Mouse (Mus musculus) c-Kit-negative CD71-positive TER-119-positive erythroid progenitor cells, embryonic 14.5 days (primary cell): ENCODE measurements around the gene Map3k3.
"Not testable (repeated sequence)": the region's sequence is repeated elsewhere in the genome, so short reads cannot be mapped to it uniquely, and the experiment has no call there.

Experiments used
- DNase-seq: peaks from one replicate; pipeline ENCODE4 v3.0.0-alpha.2; 2013; ENCODE audit warnings: low read depth, low spot score

Map3k3 gene

DNA sequence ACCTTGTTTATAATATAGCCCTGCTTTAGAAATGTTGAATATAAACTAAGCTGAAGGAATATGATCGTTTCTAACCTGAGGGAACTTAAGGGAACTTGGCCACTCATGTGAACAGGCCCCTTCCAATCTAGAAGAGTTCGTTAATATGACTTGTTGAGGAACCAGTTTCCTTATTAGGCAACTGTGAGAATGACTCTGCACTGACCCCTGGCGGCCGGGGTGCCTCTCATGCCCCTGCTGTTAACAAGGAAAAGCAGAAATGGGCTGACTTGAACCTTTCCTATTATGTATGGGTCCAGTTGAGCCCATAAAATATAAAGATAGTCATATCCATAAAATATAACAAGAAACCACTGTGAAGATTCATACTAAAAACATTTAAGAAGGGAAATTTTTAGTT is 8.1 kb upstream of the Map3k3 start:
- DNase-seq: peak; percentile 48

DNA sequence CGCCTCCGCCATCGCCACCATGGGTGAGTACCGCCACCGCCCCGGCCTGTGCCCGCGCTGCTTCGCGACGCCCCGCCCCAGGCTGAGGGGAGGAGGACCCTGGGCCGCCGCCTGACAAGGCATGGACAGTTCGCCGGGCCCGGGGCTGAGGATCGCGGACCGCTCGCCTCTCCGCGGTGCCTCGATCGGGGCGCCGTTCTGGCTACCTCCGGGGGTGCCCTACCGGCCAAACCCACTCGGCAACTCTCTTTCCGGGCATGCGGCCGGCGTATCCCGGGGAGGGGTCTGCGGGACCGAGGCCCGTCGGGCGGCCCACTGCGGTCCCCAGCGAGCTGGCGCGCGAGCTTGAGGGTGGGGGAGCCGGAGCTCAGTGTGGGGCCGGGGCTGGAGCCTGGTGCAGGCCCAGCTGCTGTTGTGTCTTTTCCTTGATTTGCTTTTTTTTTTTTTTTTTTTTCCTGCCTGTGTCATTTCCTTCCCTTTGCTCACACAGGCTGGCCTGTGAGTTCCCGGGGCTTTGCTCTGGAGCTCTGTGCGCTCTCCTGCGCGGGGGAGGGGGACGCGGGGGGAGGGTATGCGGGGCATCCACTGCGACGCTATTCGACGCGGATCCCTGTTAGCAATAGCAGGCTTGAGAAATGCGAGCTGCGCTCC is 623 bp downstream of the Map3k3 start:
- no peak for DNase-seq

DNA sequence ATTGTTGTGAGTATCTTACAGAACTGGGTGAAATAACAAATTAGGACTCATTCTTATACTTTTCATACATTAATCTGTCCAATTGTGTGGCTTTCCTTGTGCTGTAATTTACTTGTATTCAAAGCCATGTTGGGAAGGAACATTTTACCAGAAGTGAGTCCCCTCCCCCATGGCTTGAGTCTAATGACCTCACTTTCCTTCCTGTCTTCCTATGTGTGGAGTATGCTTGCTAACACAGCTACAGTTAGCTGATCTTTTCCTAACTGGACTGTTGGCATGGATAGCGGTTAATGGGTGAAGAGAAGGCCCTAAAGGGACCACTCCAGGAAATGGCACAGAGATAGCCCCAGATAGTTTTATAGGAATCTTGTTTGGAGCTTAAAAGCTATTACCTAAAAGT is 13.8 kb downstream of the Map3k3 start:
- DNase-seq: no peak

DNA sequence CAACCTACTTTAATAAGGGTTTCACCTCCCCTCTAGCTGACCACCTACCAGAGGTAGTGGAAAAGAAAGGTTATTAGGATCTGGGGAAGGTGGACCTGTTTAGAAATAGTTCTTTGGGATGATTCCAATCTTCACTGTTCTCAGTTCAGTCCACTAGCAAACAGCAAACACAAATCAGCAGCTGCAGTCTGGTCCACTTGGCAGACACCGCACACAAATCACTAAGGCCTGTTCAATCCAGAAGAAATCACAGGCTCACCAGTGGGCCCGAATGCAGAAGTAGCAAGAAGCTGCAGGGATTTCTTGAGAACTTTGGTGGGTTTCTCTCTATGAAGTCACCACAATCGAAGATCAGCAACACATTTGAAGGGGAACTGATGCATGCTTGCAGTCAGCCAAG is 18.5 kb downstream of the Map3k3 start:
- DNase-seq: no peak

DNA sequence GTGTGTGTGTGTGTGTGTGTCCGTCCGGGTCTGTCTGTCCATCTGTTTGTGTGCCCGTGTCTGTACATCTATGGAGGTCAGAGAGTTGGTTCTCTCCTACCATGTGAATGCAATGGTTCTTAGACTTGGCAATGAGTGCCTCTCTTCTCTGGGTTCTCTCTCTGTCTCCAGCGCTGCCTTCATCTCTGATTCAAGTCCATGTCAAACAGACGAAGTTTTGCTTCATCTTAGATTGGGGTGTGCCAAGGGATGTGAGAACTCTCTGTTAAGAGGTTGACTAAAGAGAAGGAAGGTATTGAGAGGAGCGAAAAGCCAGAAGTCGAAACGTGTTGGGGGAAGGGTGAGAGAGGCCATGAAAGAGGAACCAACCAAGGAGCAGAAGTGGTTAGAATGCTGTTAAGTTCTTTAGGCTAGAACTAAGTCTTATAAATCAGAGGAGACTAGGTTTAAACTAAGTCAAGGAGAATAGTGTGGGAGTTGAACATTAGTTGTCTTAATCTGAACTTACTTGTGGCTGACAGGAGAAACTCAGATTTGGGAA is 21.7 kb downstream of the Map3k3 start:
- DNase-seq: no peak

DNA sequence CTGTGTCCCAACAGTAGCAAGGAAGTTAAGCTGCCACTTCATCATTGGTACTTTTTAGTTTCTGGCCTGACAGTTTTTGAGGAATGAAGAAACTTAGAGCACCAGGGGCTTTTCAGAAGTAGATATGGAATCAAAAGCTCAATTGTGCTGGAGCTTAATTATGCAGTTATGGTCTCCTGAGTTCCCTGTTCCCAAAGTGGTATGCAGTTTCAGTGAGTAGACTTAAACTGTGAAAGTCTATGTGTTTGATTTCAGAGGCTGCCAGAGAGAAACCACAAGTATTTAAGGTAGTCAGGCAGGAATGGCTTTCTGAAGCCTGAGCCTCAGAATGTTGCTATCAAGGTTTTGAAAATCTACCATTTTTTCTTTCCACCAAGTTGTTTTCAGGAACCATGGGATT is 27.3 kb downstream of the Map3k3 start:
- no peak for DNase-seq

DNA sequence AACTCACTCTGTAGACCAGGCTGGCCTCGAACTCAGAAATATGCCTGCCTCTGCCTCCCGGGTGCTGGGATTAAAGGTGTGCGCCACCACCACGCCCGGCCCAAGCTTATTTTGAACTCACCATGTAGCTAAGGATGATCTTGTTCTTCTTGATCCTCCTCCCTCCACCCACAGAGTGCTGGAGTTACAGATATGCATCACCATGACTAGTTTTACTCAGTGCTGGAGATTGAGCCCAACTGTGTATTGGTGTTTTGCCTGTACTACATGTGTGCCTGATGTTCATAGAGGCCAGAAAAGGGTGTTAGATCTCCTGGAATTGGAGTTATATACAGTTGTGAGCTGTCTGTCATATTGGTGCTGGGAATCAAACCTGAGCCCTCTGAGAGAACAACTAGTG is 37.8 kb downstream of the Map3k3 start:
- no peak for DNase-seq

DNA sequence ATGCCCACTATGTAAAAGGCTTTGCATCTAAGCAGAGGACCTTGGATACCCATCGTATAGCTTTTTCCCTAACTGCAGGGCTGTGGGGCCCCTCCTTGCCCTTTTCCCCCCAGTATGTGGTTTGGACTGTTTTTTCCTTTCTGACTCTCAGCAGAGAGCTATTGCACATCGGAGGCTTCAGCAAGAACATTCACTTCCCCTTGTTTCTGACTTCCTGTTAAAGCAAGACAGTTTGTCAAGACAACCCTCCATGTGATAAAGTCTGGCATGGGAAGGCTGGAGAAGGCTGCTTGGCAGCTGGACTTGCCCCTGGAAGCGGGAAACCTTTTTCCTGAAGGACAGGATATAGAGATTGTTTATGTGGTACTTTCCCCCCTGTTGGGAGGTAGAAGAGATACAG is 38.3 kb downstream of the Map3k3 start:
- DNase-seq: no peak

DNA sequence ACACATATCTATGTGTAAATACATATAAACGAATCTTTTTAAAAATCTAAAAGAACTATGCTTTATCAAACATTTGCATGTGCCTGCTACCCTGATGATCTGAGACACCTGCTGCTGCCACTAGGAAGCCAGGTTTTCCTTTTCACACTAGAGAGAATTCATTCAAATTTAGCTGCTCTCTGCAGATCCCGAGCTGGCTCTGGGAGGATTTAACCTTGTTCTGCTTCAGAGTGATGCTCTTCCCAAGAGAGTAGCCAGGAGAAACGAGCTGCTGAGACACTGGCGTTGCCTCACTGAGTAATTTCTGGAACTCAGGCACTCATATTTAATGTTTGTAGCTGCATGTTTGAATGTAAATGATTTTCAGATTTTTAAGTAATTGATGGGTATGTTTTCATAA is 40.4 kb downstream of the Map3k3 start:
- no peak for DNase-seq

DNA sequence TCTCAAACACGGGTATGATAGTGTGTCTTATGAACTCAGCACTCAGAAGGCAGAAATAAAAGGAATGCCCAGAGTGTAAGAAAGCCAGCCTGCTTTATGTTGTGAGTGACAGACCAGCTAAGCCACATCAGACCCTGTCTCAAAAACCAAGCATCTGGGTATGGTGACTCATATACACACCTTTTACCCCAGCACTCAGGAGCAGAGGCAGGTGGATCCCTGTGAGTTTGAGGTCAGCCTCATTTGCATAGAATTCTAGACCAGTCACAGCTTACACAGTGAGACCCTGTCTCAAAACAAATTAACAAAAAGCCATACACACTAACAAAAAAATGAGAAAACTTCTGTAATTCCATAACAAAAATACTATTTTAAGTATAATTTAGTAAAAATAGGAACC is 41.4 kb downstream of the Map3k3 start:
- no peak for DNase-seq

DNA sequence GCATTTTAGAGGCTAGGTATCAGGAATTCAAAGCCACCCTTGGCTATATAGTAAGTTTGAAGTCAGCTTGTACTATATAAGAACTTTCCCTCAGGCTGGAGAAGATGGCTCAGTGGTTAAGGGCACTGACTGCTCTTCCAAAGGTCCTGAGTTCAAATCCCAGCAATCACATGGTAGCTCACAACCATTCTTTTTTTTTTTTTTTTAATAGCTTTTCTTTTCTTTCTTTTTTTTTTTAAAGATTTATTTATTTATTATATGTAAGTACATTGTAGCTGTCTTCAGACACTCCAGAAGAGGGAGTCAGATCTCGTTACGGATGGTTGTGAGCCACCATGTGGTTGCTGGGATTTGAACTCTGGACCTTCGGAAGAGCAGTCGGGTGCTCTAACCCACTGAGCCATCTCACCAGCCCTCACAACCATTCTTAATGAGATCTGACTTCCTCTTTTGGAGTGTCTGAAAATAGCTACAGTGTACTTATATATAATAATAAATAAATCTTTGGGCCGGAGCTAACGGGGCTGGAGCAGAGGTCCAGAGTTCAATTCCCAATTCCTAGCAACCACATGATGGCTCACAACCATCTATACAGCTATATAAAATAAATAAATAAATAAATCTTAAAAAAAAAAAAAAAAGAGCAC is 42.4 kb downstream of the Map3k3 start:
- not testable (repeated sequence) for DNase-seq

DNA sequence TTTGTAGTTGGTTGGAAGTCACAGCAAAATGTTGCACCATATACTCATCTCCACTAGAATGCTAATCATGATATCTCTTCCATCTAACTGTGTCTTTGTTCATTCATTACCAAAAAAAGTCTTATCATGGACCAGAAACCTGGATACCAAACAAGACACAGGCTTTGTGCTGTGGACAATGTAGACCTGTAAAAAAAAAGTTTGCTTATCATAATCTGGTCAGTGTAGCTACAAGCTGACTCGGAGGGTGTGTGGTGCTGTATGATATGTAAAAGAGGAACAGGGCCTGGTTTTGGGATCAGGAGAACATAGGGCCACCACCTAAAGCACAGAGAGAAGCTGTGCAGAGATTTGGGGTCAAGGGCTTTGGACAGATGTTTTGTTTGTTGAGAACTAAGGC is 45.1 kb downstream of the Map3k3 start:
- DNase-seq: no peak

DNA sequence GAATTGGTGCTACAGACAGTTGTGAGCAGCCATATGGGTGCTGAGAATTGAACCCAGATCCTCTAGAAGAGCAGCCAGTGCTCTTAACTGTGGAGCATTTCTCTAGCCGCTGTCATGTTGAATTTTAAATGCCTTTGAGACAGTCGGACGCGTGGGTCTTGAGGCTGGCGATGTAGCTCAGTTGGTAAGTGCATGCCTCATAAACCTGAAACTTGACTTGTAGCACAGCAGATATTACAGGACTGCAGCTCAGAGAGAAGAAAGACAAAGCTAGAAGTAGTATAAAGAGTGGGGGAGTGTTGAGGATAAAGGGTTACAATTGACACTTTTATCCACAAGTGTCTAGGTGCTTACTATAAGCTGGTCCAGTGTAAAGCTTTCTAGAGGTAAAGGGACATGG is 48.1 kb downstream of the Map3k3 start:
- DNase-seq: no peak

DNA sequence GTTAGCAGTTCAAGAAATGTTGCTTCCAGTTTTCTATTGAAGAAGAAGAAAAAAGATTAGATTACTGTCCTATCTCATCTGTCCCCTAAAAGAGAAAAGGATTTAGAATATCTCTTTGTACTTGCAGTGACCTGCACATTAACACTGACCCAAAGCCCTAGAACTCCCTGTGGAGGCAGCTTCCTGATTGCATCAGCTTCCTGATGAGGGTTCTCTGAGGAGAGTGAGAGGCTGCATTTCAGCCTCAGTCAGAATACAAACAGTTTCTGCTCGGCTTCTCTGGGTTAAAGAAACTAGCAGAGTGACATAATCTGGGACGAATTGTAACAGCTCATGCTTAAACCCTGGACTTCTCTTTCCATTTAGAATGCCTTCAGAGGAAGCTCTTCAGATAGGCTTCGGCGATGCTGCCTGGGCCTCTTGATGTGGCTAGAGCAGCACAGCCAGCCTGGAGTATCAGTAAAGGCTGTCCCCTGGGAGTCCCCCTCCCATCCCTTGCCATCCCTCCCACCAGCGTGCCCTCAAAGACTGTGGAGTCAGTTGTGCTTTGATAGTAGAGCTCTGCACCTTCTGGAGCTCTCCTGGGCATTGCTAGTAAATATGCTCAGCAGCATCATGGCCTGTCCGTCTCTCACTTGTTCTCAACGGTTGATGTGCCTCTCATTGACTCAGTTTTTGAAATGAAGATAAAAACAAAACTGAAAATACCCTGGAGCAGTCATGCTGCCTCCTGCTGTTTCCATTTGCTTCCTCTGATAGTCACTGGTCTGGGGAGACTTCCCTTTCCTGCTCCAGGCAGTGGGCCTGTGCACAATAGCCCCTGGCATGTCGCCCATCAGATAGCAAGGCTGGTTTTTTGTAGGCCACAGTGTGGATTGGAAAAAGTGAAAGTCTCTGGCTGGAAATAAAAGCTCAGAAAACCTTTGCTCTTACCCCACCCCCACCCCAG is 50.4 kb downstream of the Map3k3 start:
- DNase-seq: no peak

DNA sequence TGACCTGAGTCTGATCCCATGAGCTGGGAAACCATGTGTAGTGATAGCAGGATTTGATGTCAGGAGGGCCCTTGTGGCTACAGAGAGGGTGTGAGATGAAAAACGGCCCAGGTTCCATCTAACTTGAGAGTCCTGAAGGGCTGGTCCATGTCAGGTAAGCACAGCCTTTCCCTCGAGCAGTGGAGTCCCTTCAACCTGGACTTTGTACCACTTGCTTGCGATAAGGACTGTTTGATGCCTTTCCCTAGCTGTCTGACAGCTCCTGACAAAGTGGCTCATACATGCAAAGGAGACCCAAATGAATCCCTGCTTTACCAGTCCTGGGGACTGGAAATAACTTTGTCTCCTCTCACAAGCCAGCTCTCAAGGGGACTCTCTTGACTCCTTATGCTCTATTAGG is 66.8 kb downstream of the Map3k3 start:
- no peak for DNase-seq

DNA sequence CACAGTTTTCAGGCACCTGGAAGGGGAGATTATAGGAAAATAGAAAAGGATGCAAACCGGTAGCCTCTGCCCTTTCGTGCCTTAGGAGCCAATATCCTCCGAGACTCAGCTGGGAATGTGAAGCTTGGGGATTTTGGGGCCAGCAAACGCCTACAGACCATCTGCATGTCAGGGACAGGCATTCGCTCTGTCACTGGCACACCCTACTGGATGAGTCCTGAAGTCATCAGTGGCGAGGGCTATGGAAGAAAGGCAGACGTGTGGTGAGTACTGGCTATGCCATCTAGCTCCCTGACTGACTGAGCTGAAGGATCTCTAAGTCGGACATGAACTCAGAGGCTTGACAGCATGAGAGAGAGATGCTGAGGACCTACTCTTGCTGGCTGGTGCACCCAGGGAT is 67.7 kb downstream of the Map3k3 start:
- no peak for DNase-seq

DNA sequence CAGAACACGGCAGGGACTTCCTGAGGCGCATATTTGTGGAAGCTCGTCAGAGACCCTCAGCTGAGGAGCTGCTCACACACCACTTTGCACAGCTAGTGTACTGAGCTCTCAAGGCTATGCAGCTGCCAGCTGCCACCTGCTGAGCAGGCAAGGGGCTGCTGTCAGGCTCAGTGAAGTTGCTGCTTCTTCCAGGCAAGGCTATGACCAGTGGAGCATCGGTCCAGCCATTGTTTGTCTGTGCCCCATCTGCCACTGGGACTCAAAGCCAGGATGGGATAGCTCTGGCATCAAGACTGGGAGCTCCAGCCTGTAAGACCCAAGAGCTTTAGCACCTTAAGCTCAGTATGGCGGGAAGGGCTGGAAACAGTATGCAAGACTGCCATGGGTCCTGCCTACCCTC is 69.7 kb downstream of the Map3k3 start:
- no peak for DNase-seq

DNA sequence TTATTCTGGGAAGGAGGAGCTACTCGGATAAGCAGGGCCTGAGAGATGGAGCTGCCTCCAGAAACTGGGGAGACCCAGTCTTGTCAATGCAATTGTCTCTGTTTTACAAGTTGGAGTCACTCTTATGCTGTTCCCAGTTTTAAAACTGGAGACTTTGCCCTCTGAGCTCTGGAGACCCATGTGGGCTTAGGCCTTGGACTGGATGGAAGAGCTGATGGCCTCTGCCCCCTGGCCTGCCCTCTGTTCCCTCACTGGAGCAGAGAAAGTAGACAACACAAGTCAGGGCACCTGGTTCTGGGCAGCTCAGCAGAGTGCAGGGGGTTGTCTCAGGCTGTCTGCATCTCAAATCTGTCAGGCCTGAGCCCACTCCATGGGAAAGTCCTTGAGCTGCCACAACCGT is 70.4 kb downstream of the Map3k3 start:
- no peak for DNase-seq

DNA sequence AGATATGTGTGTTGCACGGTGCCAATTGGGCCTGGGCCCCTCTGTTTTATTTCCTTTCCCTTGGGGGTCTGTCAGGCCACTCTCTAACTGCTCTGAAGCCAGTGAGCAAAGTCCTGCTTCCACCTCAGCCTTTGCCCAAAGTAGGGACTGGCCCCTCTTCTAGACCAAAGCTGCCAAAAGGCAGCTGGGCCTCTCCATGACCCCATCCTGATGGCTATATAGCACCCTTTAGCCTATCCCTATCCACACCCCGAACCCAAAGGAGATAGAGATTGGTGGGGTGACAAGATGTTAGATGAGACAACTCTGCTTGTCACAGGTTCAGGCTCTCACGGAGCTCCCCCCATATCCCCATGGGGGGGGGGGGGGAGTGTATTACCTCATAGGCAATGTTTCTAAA is 71.3 kb downstream of the Map3k3 start:
- DNase-seq: no peak

DNA sequence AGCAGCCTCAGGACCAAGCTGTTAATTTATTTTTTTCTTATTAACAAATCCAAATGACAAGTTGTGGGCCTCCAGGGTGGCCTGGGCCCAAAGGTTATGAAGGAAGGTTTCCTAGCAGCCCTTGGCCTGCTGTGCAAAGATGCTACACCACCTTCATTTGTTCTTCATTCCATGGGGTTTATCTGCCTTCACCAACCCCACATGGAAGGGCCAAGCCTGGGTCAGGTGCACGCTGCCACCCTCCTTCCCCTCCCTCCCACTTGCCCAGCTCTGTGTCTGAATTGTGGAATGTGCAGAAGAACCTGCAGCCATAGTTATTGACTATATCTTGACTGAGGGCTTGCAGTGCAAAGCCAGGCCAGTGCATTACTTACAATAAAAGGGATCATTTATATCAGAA is 71.8 kb downstream of the Map3k3 start:
- no peak for DNase-seq

DNA sequence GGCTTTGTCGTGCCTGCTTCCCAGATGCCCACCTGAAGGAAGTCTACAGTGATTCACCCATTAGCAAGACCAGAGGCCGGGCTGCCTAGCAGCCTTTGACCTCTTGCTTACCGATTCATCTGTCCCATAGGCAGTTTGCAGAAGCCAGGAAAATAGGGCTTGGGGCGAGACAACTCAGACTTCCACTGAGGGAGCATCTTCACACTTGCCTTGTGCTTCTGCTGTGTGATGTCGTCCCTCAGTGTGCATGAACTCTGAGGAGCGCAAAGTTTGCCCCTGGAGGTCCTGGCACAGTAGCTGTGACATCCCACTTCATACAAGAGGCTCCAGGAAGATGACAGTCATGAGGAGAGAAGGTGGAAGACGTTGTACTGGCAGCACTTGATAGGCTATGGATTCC is 72.7 kb downstream of the Map3k3 start:
- no peak for DNase-seq
